Mouse (Mus musculus) Patski (cell line): Measurements from ENCODE around the gene Gon4l. TPM values are rescaled to one million over a fixed set of nuclear protein-coding genes. Genes with fewer than 3 reads are reported as not detected.
A peak's percentile ranks its signal among the peaks of the same experiment; 100 is the strongest.
"Not testable (repeated sequence)": the region's sequence is repeated elsewhere in the genome, so short reads cannot be mapped to it uniquely, and the experiment has no call there.

Experiments used
- ATAC-seq: fragments of 100-300 bp; one replicate; pipeline ENCODE4 v1.8.0; 2021
- CTCF ChIA-PET: fragments of 350-600 bp; sonication (Branson Sonifier 250); formaldehyde crosslinking; loops from one replicate; lab custom pipeline; 2022; ENCODE audit warnings: inconsistent platforms; lab: Charles Lee
- POLR2A ChIA-PET: fragments of 350-600 bp; sonication (Branson Sonifier 250); formaldehyde crosslinking; loops from one replicate; lab custom pipeline; 2022; ENCODE audit warnings: antibody characterized with exemption, inconsistent platforms; lab: Charles Lee
- DNase-seq: peaks from one replicate; pipeline ENCODE4 v3.0.0-alpha.2; 2011; ENCODE audit warnings: low read depth, low spot score
- H3K27me3 ChIP-seq: fragments of 371-371 bp; one replicate; pipeline ENCODE4 v1.5.1; 2021
- CTCF ChIP-seq: fragments of 100-300 bp; IDR thresholded peaks from one replicate; pipeline ENCODE4 v1.5.1; 2021
- in situ Hi-C: fragments of 300-500 bp; cut with MboI; formaldehyde crosslinking; loops from 3 replicates; pipeline ENCODE4 v1.11.1; 2018; ENCODE audit warnings: low pct_unique_long_range_greater_than_20kb, mixed read lengths
- polyA plus RNA-seq: library from polyadenylated mRNA; unstranded; gene quantifications from one replicate; pipeline ENCODE4 v1.2.3, GENCODE M21; 2021

The Gon4l gene
- polyA plus RNA-seq, 1 experiment from 2014 or later = 45.0 TPM

DNA sequence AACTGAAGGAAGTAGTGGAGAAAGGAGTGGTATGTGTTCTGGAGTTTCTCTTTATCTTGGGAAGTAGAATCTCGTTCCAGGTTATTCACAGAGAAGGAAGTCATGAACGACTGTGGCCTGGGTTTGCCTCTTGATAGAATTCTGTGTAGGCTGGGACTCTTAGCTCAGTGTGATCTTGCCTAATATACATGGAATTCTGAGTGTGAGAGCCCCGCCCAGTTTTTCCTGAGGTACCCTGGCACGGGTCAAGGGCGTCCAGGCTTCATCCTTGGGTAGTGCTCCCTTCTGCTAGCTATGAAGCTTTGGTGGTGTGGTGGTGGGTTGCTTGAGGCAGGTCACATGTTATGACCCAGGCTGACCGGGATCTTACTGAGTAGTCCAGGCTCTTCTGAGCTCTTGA, 20.8 kb downstream of the Gon4l start:
- no peak for DNase-seq
- in situ Hi-C loops = no loop called here
- CTCF ChIA-PET = interaction anchor here (0.9 to 2.0 kb wide), 5 partner anchors 8 to 179 kb away, joined by 3 to 6 read pairs (median 3); no protein-coding TSS in a partner anchor
- POLR2A ChIA-PET = no interaction called here
- no peaks in the 10 kb centered on the region for H3K27me3 ChIP-seq
- no peak for ATAC-seq
- no peak for TF ChIP-seq CTCF

DNA sequence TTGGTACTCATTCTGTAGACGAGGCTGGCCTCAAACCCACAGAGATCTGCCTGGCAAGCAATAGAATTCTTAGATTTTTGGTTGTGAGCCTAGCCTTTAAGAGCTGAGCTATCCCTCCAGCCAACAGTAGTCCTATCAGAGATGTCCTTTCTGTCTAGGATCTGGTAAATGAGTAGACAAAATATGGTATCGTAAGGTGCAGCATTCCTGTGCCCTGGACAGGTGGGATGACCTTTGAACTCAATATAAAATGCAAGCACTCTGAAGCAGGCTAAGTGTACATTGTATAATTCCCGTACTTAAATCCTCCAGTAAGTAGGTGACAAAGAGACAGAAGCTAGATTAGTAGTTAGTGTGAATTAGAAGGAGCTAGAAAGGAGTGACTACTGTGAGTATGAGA, 27.1 kb downstream of the Gon4l start:
- H3K27me3 ChIP-seq = no peaks in the 10 kb centered on the region
- ChIA-PET POLR2A (interaction anchor here (0.7 kb wide), 1 partner anchor 1236 kb away, joined by 11 read pairs; no protein-coding TSS in a partner anchor), CTCF (no interaction called here)
- DNase-seq = no peak
- in situ Hi-C loops = no loop called here
- no peak for ATAC-seq
- no peak for TF ChIP-seq CTCF

DNA sequence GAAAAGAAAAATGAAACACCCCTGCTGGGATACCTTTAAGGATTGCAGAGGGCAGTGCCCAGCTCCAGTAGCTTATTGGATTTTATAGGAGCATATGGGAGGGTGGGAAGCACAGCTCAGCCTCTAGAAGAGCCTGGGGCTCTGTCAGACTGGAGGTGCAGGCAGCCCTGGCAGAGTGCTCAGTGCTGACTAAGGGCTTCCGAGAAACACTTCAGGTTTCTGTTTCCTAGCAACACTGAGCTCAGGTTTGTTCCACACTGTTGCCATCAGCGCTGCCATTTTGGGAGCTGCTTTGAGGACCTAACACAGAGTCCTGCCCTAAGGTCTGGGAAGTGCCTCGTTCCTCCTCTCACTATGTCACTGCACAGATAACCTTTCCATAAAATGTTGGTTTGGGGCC, 31.7 kb downstream of the Gon4l start:
- POLR2A ChIA-PET, in situ Hi-C loops, DNase-seq, CTCF ChIA-PET, H3K27me3 ChIP-seq: not testable (repeated sequence)
- ATAC-seq = peak; percentile 26

DNA sequence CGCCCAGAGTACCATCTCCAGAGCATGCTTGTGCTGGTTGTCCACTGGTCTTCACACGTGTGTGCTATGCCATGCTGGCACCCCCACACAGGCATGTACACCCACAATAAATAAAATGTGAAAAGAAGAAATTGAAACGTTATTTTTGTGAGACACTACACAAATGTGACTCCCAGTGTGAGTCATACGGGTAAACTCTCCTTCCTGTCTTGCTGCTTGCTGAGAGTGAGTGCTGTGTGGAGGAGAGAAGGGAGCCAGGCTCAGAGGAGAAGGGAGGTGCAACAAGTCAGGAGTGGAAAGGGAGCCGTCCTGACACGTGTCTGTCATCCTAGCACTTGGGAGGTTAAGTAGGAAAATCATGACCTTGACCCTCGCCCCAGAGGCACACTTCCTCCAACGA, 32.1 kb downstream of the Gon4l start:
- POLR2A ChIA-PET, DNase-seq, CTCF ChIA-PET, ATAC-seq, H3K27me3 ChIP-seq, in situ Hi-C loops: not testable (repeated sequence)

DNA sequence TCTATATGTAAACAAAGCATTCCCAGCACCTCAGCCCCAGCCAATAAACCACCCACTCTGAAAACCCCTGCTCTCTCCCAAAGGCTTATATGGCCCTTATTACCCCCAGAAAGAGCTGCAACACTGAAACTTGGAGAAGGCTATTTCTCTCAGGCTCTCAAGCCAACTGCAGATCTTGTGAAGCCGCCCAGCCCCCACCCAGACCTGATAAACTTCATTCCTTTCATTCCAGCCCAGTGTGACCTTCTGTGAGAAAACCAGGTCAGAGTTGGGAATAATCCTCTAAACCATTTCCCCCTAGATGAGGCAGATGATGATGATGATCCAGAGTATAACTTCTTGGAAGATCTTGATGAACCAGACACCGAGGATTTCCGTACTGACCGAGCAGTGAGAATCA, 33.4 kb downstream of the Gon4l start:
- CTCF ChIA-PET, ATAC-seq: not testable (repeated sequence)

DNA sequence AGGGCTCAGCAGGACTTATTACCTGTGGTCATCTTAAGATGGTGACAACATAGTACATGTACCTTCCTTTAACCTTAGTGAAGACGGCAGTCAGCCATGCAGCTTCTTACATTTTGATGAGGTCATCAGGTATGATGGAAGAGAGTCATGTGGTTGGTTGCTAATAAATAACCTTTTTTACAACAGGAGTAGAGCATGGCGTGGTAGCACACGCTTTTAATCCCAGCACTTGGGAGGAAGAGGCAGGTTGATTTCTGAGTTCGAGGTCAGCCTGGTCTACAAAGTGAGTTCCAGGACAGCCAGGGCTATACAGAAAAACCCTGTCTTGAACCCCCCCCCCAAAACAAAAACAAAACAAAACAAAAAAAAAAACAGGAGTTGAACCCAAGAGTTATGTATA, 47.5 kb downstream of the Gon4l start:
- POLR2A ChIA-PET, DNase-seq, CTCF ChIA-PET, in situ Hi-C loops, ATAC-seq, H3K27me3 ChIP-seq: not testable (repeated sequence)

More for the DNA sequence above, 33.4 kb downstream of the Gon4l start:
- DNase-seq, in situ Hi-C loops, POLR2A ChIA-PET, H3K27me3 ChIP-seq: not testable (repeated sequence)

DNA sequence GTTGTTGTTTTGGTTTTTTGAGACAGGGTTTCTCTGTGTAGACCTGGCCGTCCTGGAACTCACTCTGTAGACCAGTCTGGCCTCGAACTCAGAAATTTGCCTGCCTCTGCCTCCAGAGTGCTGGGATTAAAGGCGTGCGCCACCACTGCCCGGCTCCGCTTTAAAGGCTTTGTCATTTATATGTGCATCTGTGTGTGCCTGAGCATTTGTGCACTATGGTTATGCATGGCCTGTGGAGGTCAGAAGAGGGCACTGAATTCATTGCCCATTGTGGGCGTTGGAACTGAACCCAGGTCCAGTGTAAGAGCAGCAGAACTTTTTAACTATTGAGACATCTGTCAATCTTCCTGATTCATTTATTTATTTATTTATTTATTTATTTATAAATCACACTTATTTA, 58.0 kb downstream of the Gon4l start:
- DNase-seq, in situ Hi-C loops, H3K27me3 ChIP-seq, POLR2A ChIA-PET, CTCF ChIA-PET, ATAC-seq: not testable (repeated sequence)

DNA sequence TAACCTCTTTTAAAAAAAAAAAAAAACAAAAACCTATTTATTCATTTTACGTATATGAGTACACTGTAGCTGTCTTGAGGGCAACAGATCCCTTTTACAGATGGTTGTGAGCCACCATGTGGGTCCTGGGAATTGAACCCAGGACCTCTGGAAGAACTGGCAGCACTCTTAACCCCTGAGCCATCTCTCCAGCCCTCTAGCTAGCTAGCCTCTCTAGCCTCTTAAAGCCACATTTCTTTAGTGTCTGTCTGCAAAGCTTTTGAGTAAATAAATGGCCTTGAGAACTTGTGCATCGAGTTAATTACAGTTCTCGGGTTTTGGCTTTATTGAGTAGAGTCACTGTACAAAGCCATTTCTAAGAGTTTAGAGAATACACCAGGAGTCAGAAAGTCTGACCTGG, 69.8 kb downstream of the Gon4l start:
- TF ChIP-seq CTCF = no peak
- CTCF ChIA-PET = interaction anchor here (1.0 kb wide), 1 partner anchor 17 kb away, joined by 3 read pairs; no protein-coding TSS in a partner anchor
- no peaks in the 10 kb centered on the region for H3K27me3 ChIP-seq
- in situ Hi-C loops = no loop called here
- ATAC-seq = no peak
- DNase-seq = no peak
- POLR2A ChIA-PET = no interaction called here

DNA sequence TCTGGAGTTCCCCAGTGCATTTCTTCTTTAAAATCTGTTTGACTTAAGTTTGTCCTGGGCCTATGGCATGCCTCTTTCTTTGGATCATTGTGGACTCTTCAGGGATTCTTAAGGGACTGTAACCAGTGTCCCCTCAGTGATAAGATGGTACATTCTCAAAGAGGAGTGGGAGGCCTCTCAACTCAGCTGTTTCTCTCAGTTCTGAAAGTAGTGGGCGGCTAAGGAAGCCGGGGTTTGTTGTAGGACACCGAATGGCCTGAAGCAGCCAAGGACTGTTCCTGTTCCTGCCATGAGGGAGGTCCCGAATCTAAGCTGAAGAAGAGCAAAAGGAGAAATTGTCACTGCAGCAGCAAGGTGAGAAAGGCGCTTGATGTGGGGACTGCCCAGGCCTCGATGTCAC, 70.2 kb downstream of the Gon4l start:
- POLR2A ChIA-PET = no interaction called here
- DNase-seq (no peak), ATAC-seq (no peak)
- in situ Hi-C loops = no loop called here
- no peak for TF ChIP-seq CTCF
- CTCF ChIA-PET = interaction anchor here (1.0 kb wide), 2 partner anchors 17 to 19 kb away, joined by 3 read pairs; no protein-coding TSS in a partner anchor
- H3K27me3 ChIP-seq = no peaks in the 10 kb centered on the region

DNA sequence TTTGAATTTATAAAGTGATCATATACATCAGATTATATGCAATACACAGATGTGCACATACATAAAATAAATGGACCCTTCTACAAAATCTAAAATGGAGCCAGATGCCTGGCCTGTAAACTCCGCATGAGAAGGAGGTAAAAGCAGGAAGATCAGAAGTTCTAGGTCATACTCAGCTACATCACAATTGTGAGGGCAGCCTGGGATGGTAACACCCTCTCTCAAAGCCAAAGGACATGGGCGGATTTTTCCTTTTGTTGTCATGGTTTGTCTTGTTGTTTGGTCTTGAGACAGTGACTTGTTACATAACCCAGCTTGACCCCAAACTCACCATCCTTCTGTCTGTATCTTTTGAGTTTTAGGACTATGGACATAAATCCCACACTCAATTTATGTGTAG, 70.7 kb downstream of the Gon4l start:
- in situ Hi-C loops = no loop called here
- no peaks in the 10 kb centered on the region for H3K27me3 ChIP-seq
- no peak for DNase-seq
- CTCF ChIA-PET = interaction anchor here (1.0 to 1.4 kb wide), 2 partner anchors 18 to 229 kb away, joined by 3 read pairs; no protein-coding TSS in a partner anchor
- no peak for ATAC-seq
- POLR2A ChIA-PET = no interaction called here
- no peak for TF ChIP-seq CTCF

DNA sequence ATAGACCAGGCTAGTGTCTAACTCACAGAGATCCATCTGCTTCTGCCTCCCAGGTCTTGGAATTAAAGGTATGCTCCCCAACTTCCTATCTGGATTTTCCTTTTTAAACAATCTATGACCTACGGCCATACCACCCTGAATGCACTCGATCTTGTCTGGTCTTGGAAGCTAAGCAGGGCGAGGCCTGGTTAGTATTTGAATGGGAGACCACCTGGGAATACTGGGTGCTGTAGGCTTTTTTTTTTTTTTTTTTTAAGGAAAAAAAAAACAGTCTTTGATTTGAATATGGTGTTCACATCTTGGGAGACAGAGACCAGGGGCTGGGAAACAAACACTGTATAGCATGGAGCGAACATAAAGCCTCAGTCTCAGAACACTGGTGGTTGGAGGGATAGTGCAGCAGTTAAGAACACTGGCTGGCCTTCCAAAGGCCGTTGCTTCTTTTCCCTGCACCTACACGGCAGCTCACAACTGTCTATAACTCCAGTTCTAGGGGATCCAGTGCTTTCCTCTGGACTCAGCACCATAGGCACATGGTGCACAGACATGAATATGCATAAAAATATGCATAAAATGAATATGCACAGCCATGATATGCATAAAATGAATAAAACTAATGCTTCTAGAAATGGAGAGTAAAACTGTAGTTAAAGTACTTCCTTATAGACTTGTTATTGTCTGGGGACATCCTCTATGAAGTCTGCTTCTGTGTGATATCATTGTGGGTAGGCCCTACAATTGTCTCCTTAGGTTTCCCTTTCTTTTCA, 71.5 kb downstream of the Gon4l start:
- DNase-seq = no peak
- TF ChIP-seq CTCF = no peak
- POLR2A ChIA-PET = no interaction called here
- CTCF ChIA-PET = interaction anchor here (1.0 to 1.4 kb wide), 2 partner anchors 17 to 230 kb away, joined by 3 read pairs; no protein-coding TSS in a partner anchor
- in situ Hi-C loops = no loop called here
- ATAC-seq = no peak
- H3K27me3 ChIP-seq = no peaks in the 10 kb centered on the region
